Mouse (Mus musculus) limb, embryonic 11.5 days (tissue): Measurements from ENCODE around the gene Ppp2r5c. TPM values are rescaled to one million over a fixed set of nuclear protein-coding genes. Genes with fewer than 3 reads are reported as not detected.

Source experiments
- ATAC-seq: fragments of 200-750 bp; cut with Nextera tagmentation; 2 replicates; pipeline ENCODE4 v1.8.0; 2017; ENCODE audit warnings: low read depth; ENCODE audit not compliant: insufficient number of reproducible peaks, low FRiP score, low TSS enrichment
- DNase-seq: peaks from one replicate; pipeline ENCODE4 v3.0.0-alpha.2; 2015; ENCODE audit warnings: low spot score
- H3K27ac ChIP-seq: fragments of 300-500 bp; sonication (generic); replicated peaks from 2 replicates; pipeline ENCODE4 v1.5.1; 2014; ENCODE audit warnings: low read depth, mild to moderate bottlenecking, low read length
- H3K27me3 ChIP-seq: fragments of 300-500 bp; sonication (generic); 2 replicates; pipeline ENCODE4 v1.6.1; 2014; ENCODE audit warnings: mild to moderate bottlenecking, low read length, mixed read lengths; ENCODE audit not compliant: control insufficient read depth, insufficient read depth
- H3K36me3 ChIP-seq: fragments of 300-500 bp; sonication (generic); 2 replicates; pipeline ENCODE4 v1.6.1; 2014; ENCODE audit warnings: mild to moderate bottlenecking, low read length, moderate library complexity, mixed read lengths; ENCODE audit not compliant: control insufficient read depth, insufficient read depth
- H3K4me1 ChIP-seq: fragments of 300-500 bp; sonication (generic); 2 replicates; pipeline ENCODE4 v1.6.1; 2014; ENCODE audit warnings: low read length, mixed read lengths; ENCODE audit not compliant: control insufficient read depth, insufficient read depth
- H3K4me2 ChIP-seq: fragments of 300-500 bp; sonication (generic); 2 replicates; pipeline ENCODE4 v1.6.1; 2014; ENCODE audit warnings: low read depth, mild to moderate bottlenecking, moderate library complexity; ENCODE audit not compliant: severe bottlenecking
- H3K4me3 ChIP-seq: fragments of 300-500 bp; sonication (generic); 2 replicates; pipeline ENCODE4 v1.5.1; 2014; ENCODE audit warnings: low read depth, low read length
- H3K9ac ChIP-seq: fragments of 300-500 bp; sonication (generic); 2 replicates; pipeline ENCODE4 v1.6.1; 2014; ENCODE audit warnings: mild to moderate bottlenecking, low read length
- H3K9me3 ChIP-seq: fragments of 300-500 bp; sonication (generic); 2 replicates; pipeline ENCODE4 v1.6.1; 2016; ENCODE audit warnings: low read length; ENCODE audit not compliant: control insufficient read depth
- WGBS: fragments of 180-500 bp; shearing (Covaris S2); extraction: QIAGEN DNeasy Blood & Tissue Kit; methylation state at CpG from one replicate; pipeline ENCODE4 v1.1.7; 2014; 5-methylcytosine and 5-hydroxymethylcytosine counted together
- polyA plus RNA-seq: library from polyadenylated mRNA; unstranded; fragments of >200 nt; fragmentation: Nextera tagmentation; extraction: Ambion mirVana; gene quantifications from 2 replicates; pipeline ENCODE4 v1.2.1, GENCODE M21; 2014

The Ppp2r5c gene
- polyA plus RNA-seq, 1 experiment from 2014 or later: 158 TPM

GRCm38 (mm10) chr12:110431805-110432204 is 15.1 kb upstream of the Ppp2r5c start:
- Histone ChIP-seq H3K4me3 (no peak overlapping the region), H3K27ac (no peak overlapping the region), H3K4me1 (no peaks in the 10 kb centered on the region), H3K4me2 (no peak overlapping the region), H3K36me3 (no peaks in the 10 kb centered on the region), H3K9me3 (no peaks in the 10 kb centered on the region), H3K9ac (no peak overlapping the region), H3K27me3 (no peaks in the 10 kb centered on the region)
- 75% methylated on average over 7 of the region's 7 CpGs for WGBS
- DNase-seq: no peak
- ATAC-seq: no peak

- no peak for DNase-seq
- 67% methylated on average over 9 of the region's 9 CpGs for WGBS
Observed at GRCm38 (mm10) chr12:110436638-110437366, 10.1 kb upstream of the Ppp2r5c start.

GRCm38 (mm10) chr12:110437367-110437703 is 9.6 kb upstream of the Ppp2r5c start:
- 40% methylated on average over 7 of the region's 7 CpGs for whole genome bisulfite sequencing
- no peaks in the 10 kb centered on the region for H3K36me3 ChIP-seq
- no peak overlapping the region for H3K4me2 ChIP-seq
- ATAC-seq: no peak
- H3K27me3 ChIP-seq: no peaks in the 10 kb centered on the region
- H3K4me1 ChIP-seq: no peaks in the 10 kb centered on the region
- H3K9ac ChIP-seq: no peak overlapping the region
- DNase-seq: no peak
- no peak overlapping the region for H3K4me3 ChIP-seq
- no peak overlapping the region for H3K27ac ChIP-seq
- H3K9me3 ChIP-seq: 0 out of 2 replicates have a peak, but pooled peaks cover 2% of the 10 kb centered on the region

More at GRCm38 (mm10) chr12:110436638-110437366, 10.1 kb upstream of the Ppp2r5c start:
- Histone ChIP-seq H3K4me3 (no peak overlapping the region), H3K27ac (no peak overlapping the region), H3K4me1 (no peaks in the 10 kb centered on the region), H3K9ac (no peak overlapping the region), H3K4me2 (no peak overlapping the region), H3K9me3 (0 out of 2 replicates have a peak, but pooled peaks cover 2% of the 10 kb centered on the region), H3K27me3 (no peaks in the 10 kb centered on the region), H3K36me3 (no peaks in the 10 kb centered on the region)
- no peak for ATAC-seq

GRCm38 (mm10) chr12:110438367-110438973 is 8.4 kb upstream of the Ppp2r5c start:
- Histone ChIP-seq H3K27me3 (no peaks in the 10 kb centered on the region), H3K9me3 (0 out of 2 replicates have a peak, but pooled peaks cover 2% of the 10 kb centered on the region), H3K4me2 (no peak overlapping the region), H3K4me3 (no peak overlapping the region), H3K4me1 (no peaks in the 10 kb centered on the region), H3K27ac (no peak overlapping the region), H3K9ac (no peak overlapping the region), H3K36me3 (no peaks in the 10 kb centered on the region)
- ATAC-seq: no peak
- WGBS: 46% methylated on average over 5 of the region's 5 CpGs
- DNase-seq: no peak

- WGBS: 87% methylated on average over 2 of the region's 2 CpGs
- no peak overlapping the region for H3K9ac ChIP-seq
- no peak for ATAC-seq
- no peak overlapping the region for H3K27ac ChIP-seq
- 0 out of 2 replicates have a peak, but pooled peaks cover 2% of the 10 kb centered on the region for H3K9me3 ChIP-seq
- no peak overlapping the region for H3K4me3 ChIP-seq
- DNase-seq: no peak
- H3K27me3 ChIP-seq: no peaks in the 10 kb centered on the region; the same call in 1 of the 2 replicates
- H3K36me3 ChIP-seq: no peaks in the 10 kb centered on the region
- H3K4me2 ChIP-seq: no peak overlapping the region
- H3K4me1 ChIP-seq: no peaks in the 10 kb centered on the region
Observed at GRCm38 (mm10) chr12:110442238-110442637, 4.7 kb upstream of the Ppp2r5c start.

- no peaks in the 10 kb centered on the region for H3K36me3 ChIP-seq
- no peak for DNase-seq
- H3K4me2 ChIP-seq: no peak overlapping the region
- no peak overlapping the region for H3K4me3 ChIP-seq
- no peak overlapping the region for H3K27ac ChIP-seq
- no peak for ATAC-seq
- H3K9me3 ChIP-seq: 0 out of 2 replicates have a peak, but pooled peaks cover 2% of the 10 kb centered on the region
- 58% methylated on average over 5 of the region's 5 CpGs for WGBS
- no peak overlapping the region for H3K9ac ChIP-seq
- no peaks in the 10 kb centered on the region; the same call in 1 of the 2 replicates for H3K27me3 ChIP-seq
- H3K4me1 ChIP-seq: no peaks in the 10 kb centered on the region
Observed at GRCm38 (mm10) chr12:110444530-110444929, 2.4 kb upstream of the Ppp2r5c start.

GRCm38 (mm10) chr12:110445775-110446174 is 1.1 kb upstream of the Ppp2r5c start:
- Histone ChIP-seq H3K27me3 (no peaks in the 10 kb centered on the region; the same call in 1 of the 2 replicates), H3K9me3 (0 out of 2 replicates have a peak, but pooled peaks cover under 1% of the 10 kb centered on the region), H3K36me3 (no peaks in the 10 kb centered on the region), H3K4me2 (peak overlapping the region; percentile 36), H3K27ac (no peak overlapping the region), H3K4me3 (peak overlapping the region; percentile 70), H3K9ac (no peak overlapping the region), H3K4me1 (no peaks in the 10 kb centered on the region)
- DNase-seq: no peak
- ATAC-seq: no peak
- WGBS: 36% methylated on average over 7 of the region's 7 CpGs

GRCm38 (mm10) chr12:110447306-110447705 is 386 bp downstream of the Ppp2r5c start:
- WGBS: under 1% methylated on average over 34 of the region's 39 CpGs
- DNase-seq: peak; percentile 58

More at GRCm38 (mm10) chr12:110447306-110447705, 386 bp downstream of the Ppp2r5c start:
- Histone ChIP-seq H3K9me3 (no peaks in the 10 kb centered on the region), H3K36me3 (no peaks in the 10 kb centered on the region), H3K9ac (peak overlapping the region; percentile 82), H3K4me2 (peak overlapping the region; percentile 78), H3K4me3 (peak overlapping the region; percentile 70), H3K27me3 (no peaks in the 10 kb centered on the region; the same call in 1 of the 2 replicates), H3K4me1 (no peaks in the 10 kb centered on the region), H3K27ac (peak overlapping the region; percentile 81; the same call in 1 of the 2 replicates)
- peak; percentile 41 for ATAC-seq
